Mouse (Mus musculus): ENCODE measurements at regions not wholly inside any gene's neighbourhood (a gene's known extent, or its start where the extent isn't known, plus 50 kb on each side); places are given as distances from the start of the nearest gene placed in this dataset.
A peak's percentile ranks its signal among the peaks of the same experiment; 100 is the strongest.

- peak; percentile 56 for DNase-seq
Observed at GRCm38 (mm10) chrX:51913247-51913646, 59.3 kb downstream of the 1700080O16Rik start.

GRCm38 (mm10) chrX:51911566-51911965, 61.0 kb downstream of the 1700080O16Rik start:
- DNase-seq, result peak; percentile 4

- DNase-seq, result no peak
Observed at GRCm38 (mm10) chrX:51910576-51910975, 62.0 kb downstream of the 1700080O16Rik start.

- no peak for DNase-seq
Observed at GRCm38 (mm10) chrX:51898445-51898844, 74.1 kb downstream of the 1700080O16Rik start.

GRCm38 (mm10) chrX:51897059-51897458, 75.5 kb downstream of the 1700080O16Rik start:
- no peak for DNase-seq

GRCm38 (mm10) chrX:51895646-51896190, 76.9 kb downstream of the 1700080O16Rik start:
- no peak for DNase-seq

GRCm38 (mm10) chrX:51892716-51893115, 79.9 kb downstream of the 1700080O16Rik start:
- no peak for DNase-seq

GRCm38 (mm10) chrX:51886129-51886528, 85.1 kb upstream of the Usp26 start:
- DNase-seq, result no peak

Data from adrenal gland, postnatal 25 days (tissue).